Mouse (Mus musculus): ENCODE results near the gene Rexo1.

The Rexo1 gene

GRCm38 (mm10) chr10:80553997-80554396 is 7.4 kb downstream of the Rexo1 start:
- DNase-seq, result no peak

- DNase-seq, result peak in 1 of 2 experiments; percentile 15
Measured at GRCm38 (mm10) chr10:80553575-80553974, 7.8 kb downstream of the Rexo1 start.

GRCm38 (mm10) chr10:80552364-80552763 is 9.0 kb downstream of the Rexo1 start:
- DNase-seq, result no peak

- DNase-seq, result peak in 1 of 2 experiments; percentile 23
Measured at GRCm38 (mm10) chr10:80549279-80549678, 12.1 kb downstream of the Rexo1 start.

GRCm38 (mm10) chr10:80548428-80549006 is 12.8 kb downstream of the Rexo1 start:
- peak; percentile 78 to 83 for DNase-seq

GRCm38 (mm10) chr10:80547539-80547938 is 13.8 kb downstream of the Rexo1 start:
- DNase-seq, result no peak

- no peak for DNase-seq
Measured at GRCm38 (mm10) chr10:80546945-80547344, 14.4 kb downstream of the Rexo1 start.

GRCm38 (mm10) chr10:80545590-80545989 is 15.8 kb downstream of the Rexo1 start:
- no peak for DNase-seq

- peak in 1 of 2 experiments; percentile 22 for DNase-seq
Measured at GRCm38 (mm10) chr10:80543873-80544272, 17.5 kb downstream of the Rexo1 start.

GRCm38 (mm10) chr10:80539493-80539892 is 21.9 kb downstream of the Rexo1 start:
- no peak for DNase-seq

GRCm38 (mm10) chr10:80538710-80539394 is 22.5 kb downstream of the Rexo1 start, which contains the start of gene Atp8b3:
TSS of gene Atp8b3 (minus strand) at chr10:80539124.
- peak in 1 of 2 experiments; percentile 62 for DNase-seq

GRCm38 (mm10) chr10:80538180-80538579 is 23.2 kb downstream of the Rexo1 start:
- DNase-seq, result no peak

GRCm38 (mm10) chr10:80535711-80536110 is 25.6 kb downstream of the Rexo1 start:
- no peak for DNase-seq

- no peak for DNase-seq
Measured at GRCm38 (mm10) chr10:80535071-80535470, 26.3 kb downstream of the Rexo1 start.

- no peak for DNase-seq
Measured at GRCm38 (mm10) chr10:80533704-80534103, 27.7 kb downstream of the Rexo1 start.

- no peak for DNase-seq
Measured at GRCm38 (mm10) chr10:80532783-80533182, 28.6 kb downstream of the Rexo1 start.

- DNase-seq, result no peak
Measured at GRCm38 (mm10) chr10:80526172-80526571, 35.2 kb downstream of the Rexo1 start.

- no peak for DNase-seq
Measured at GRCm38 (mm10) chr10:80523299-80523698, 38.1 kb downstream of the Rexo1 start.

- DNase-seq, result no peak
Measured at GRCm38 (mm10) chr10:80519287-80519686, 42.1 kb downstream of the Rexo1 start.

- DNase-seq, result no peak
Measured at GRCm38 (mm10) chr10:80513739-80514138, 47.6 kb downstream of the Rexo1 start.

- DNase-seq, result no peak
Measured at GRCm38 (mm10) chr10:80510273-80510660, 51.1 kb downstream of the Rexo1 start.

GRCm38 (mm10) chr10:80509412-80510272 is 51.7 kb downstream of the Rexo1 start:
- peak; percentile 80 to 90 for DNase-seq

GRCm38 (mm10) chr10:80506222-80506621 is 55.1 kb downstream of the Rexo1 start:
- DNase-seq, result peak; percentile 66 to 81
